Mouse (Mus musculus) adrenal gland, postnatal 25 days (tissue): ENCODE data around the gene Lama5. TPM values are rescaled to one million over a fixed set of nuclear protein-coding genes. Genes with fewer than 3 reads are reported as not detected.
"Not testable (repeated sequence)": the region's sequence is repeated elsewhere in the genome, so short reads cannot be mapped to it uniquely, and the experiment has no call there.

Experiments used
- DNase-seq: peaks from one replicate; pipeline ENCODE4 v3.0.0; 2021; ENCODE audit warnings: mixed read lengths
- long read RNA-seq: library from polyadenylated mRNA; stranded (forward); transcript quantifications from one replicate; pipeline ENCODE4 v2.0.0, GENCODE M21; 2021
- total RNA-seq: library from RNA; stranded (reverse); gene quantifications from 2 replicates; pipeline ENCODE4 v1.2.3, GENCODE M21; 2021

Lama5 gene
- 29.3 and 38.0 TPM in 2 replicates for total RNA-seq
- long read RNA-seq, partial matches to known transcripts: 7 of 9 reads
- long read RNA-seq, other reads (novel, unspliced or antisense): 2 of 9 reads

DNA sequence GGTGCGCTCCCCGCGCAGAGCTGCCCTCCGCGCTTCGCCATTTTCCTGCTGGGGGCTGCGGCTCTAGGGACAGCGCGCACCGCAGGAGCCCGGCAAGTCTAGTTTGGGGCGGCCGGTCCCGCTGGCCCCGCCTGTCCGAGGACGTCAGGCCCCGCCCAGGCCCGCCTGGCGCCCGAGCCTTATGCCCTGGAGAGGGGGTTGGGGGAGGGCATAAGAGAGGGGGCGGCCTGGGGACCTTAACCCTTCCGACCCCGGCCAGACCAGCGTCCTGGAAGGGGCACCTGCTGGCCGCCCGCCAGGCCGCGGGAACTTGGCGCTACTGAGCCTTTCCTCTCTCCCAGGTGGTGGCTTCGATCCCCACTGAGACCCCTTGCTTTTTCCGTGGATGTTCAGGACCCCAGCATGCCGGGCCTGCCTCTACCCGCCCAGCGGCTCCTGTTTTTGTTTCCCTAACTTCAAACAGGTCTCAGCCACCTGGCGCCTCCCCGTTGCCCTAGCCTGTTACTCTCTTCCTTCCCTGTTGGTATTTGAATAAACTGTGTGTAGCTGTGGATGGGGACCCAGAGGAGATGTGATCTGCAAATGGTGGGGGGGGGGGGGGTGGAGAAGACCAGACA lies at the start of gene Lama5:
Gene Lama5 (minus strand): TSS at position 98 of the 617 bp plus-strand sequence.
- peak; percentile 81 for DNase-seq

DNA sequence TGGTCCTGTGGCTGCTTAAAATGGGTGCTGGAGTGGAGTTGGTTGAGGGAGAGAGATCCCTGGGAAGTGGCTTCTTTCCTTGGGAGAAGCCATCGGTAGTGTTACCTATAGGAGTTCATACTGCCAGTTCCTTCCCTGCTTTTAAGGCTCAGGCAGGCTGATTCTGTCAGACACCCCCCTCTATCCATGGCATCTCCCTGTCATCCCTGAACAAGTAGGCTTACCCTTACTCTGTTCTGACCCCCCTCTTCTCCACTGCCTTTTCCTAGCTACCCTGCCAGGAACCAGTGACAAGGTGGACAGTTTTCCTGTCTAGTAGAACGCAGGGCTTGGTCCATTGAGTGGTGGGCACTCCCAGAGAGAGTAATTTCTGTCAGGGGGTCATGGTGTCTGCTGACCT lies 48.9 kb upstream of the Lama5 start:
- DNase-seq: no peak

DNA sequence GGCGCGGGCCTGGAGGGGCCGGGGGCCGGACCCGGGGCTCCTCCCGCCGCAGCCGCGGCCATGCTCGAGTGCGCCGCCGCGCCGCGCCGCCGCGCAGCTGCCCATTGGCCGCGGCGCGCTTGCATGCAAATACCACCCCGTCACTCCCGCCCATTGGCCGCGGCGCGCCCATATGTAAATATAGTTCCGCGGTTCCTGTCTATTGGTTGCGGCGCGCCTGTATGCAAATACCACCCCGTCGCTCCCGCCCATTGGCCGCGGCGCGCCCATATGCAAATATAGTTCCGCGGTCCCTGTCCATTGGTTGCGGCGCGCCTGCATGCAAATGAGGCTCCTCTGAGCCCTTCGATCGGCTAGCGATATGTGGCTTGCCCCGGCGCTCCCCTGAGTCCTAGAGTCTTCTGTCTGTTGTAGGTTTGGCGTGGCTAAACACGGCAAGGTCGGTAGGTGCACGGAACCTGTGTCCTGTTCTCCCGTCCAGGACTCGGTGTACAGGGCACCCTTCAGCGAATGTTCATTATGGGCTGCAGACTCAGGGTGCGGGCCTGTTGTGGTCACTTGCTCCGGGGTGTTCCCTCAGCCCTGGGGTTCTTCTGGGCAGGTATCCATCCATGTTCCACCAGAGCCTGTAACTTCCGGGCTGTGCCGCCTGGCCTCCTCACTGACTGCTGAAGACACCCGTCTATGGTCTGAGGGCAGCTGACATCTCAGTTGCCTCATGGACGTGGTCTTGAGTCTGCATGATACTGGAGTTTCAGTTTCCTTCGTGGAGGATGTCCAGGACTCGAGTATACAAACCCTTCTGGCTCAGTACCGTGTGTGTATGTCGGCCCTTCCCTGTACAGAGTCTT lies 48.0 kb upstream of the Lama5 start, which contains the start of gene Cables2:
Gene Cables2 (minus strand): TSS at position 103 of the 851 bp plus-strand sequence.
- peak; percentile 93 for DNase-seq

DNA sequence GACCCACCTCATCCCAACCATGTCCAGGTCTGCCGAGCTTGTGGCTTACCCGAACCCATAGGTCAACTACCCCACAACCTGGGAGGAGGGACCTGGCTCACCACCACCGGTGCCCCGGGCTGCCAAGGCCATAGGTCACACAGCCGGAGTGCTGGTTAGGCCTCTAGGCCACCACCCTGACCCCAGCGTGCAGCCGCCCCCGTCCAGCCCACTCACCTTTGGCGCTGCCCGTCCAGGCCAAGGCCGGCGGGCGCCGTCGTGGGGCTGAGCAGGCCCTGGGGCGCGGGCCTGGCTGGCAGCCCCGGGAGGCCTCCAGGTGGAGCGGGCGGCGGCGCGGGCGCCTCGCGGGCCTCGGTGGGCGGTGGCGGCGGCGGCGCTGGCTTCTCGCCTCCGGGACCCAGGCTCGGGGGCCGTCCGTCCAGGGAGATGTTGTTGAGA lies 47.2 kb upstream of the Lama5 start:
- DNase-seq: no peak

DNA sequence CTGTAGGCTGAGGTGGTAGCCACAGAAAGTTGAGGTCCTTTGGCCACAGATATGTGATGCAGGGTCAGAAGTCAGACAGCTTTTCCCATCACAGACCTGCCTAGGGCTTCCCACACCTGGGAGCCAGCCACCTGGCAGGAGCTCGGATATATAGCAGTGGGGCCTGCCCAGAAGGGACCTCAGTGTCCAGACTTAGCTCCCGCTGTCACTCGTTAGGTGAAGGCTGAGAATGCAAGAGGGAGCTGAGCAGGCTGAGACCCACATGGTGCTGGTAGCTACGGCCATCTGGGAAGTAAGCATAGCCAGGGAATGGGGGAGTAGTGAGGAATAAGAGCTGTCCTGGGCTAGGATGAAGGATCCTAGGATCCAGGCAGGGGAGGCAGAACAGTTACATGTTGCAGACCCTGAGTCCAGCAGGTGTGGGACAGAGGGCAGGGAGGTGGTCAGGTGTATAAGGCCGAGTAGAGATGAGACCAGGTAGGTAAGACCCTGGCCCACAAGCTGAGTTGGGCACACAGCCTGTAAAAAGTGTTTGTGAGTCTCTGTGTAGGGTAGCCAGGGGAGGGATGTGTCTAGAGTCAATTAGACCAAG lies 46.2 kb upstream of the Lama5 start:
- no peak for DNase-seq

DNA sequence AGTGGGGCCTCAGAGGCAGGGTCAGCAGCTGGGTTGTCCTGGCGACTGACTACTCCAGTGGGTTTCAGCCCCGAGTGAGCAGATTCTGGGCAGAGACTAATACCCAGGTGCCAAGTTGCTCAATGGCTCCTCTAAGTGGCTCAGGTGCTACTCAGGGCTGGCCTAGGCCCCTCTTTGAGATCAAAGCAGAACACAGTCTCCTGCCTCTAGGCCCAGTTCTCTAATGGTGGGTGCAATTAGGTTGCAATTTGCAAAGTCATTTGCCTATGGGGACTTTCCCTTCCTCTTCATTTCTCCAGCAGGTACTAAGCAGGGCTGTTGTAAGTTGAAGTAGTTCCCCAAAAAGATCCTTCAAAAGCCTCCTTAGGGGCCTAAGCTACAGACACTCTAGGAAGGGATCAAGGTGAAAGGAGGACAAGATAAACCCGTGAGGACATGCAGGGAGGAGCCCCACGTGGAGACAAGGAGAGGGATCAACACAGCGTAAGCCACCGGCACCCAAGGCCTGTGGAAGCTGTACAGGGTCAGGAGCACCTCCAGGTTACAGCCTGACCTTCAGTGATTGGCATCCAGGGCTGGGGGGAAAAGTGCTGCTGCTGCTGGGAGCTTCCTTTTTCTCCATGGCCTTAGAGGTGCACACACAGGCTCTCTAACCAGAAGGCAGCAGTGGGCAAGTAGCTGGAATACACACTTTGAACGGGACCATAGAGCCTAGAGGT lies 45.0 kb upstream of the Lama5 start:
- no peak for DNase-seq

DNA sequence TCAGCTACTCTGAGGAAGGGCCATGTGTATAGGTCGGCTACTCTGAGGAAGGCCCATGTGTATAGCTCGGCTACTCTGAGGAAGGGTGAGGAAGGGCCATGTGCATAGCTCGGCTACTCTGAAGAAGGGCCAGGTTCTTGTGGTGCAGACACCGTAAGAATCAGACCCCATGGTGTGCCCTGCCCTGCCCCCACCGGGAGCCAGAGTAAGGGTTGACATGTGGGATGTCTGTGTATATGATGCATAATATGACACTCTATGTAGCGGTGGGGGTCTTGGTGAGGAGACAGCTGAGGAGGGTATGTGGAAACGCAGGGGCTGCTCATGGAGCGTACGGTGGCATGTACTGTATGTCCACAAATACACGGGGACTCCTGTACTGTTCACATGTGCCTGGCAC lies 43.7 kb upstream of the Lama5 start:
- no peak for DNase-seq

DNA sequence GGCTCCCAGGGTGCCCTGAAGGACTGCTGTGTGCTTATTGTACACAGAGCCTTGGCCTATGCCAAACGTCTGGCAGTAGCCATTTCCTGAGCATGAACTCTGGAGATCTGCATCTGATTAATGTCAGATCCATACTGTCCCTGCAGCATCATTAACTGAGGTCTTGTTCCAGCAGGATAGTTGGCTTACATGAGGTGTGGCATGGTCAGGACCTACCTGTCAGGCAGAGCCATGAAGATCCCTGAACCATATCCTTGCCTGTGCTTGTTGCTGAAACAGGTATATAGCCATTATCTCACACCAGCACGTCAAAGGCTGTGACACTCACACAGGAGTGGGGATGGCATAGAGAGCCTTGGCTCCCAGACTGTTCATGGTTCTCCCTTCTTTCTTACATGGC lies 42.3 kb upstream of the Lama5 start:
- DNase-seq: no peak

DNA sequence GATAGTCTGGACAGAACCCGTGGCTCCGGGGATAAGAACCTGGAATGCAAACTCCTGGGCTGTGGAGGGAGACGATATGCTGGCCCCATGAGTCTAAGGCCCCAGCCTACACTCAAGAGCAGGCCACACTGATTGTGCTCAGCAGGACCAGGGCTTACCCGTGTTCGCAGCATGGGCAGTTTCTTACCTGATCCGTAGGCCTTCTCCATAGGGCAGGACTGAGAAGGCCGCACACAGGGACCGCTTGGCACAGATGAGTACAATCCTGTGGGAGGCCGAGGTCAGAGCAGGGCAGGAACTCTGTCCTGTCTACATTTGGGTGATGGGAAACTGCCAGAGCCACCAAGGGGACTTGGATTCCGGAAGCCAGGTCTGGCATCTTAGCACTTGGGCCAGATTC lies 37.2 kb upstream of the Lama5 start:
- no peak for DNase-seq

DNA sequence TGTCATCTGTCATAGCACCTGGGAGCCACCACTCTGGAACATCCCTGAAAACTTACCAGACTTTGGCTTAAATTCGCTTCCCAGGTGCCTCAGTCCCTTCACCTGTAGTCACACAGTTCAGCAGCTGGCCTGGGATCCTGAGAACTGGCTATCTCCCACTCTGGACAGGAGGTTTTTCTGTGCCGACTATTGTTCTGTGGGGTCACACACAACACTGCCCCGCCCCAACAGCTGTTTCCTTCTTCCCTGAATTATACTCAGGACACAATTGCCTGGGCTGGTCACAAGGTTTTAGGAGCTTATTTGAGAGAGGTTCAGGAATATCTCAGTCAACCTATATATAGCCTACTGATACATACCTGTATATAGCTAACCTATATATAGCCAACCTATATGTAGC lies 36.8 kb upstream of the Lama5 start:
- DNase-seq: no peak

DNA sequence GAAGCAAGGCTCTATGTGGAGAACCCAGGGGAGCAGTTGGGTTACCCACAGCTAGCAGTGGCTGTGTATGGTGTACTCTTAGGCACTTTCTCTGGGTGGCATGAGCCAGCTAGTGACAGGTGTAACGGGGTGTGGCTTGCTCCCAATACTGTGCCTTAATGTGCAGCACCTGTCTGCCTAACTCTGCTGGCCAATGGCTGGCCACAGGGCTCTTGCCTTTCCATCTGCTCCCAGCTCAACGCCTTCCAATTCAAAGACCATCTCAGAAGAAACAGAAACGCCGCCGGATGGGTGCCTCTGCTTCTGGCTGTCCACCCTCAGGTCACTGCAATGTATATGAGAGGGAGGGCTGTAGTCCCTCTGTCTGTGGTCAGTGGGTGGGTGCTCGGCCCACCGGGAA lies 36.2 kb upstream of the Lama5 start:
- no peak for DNase-seq

DNA sequence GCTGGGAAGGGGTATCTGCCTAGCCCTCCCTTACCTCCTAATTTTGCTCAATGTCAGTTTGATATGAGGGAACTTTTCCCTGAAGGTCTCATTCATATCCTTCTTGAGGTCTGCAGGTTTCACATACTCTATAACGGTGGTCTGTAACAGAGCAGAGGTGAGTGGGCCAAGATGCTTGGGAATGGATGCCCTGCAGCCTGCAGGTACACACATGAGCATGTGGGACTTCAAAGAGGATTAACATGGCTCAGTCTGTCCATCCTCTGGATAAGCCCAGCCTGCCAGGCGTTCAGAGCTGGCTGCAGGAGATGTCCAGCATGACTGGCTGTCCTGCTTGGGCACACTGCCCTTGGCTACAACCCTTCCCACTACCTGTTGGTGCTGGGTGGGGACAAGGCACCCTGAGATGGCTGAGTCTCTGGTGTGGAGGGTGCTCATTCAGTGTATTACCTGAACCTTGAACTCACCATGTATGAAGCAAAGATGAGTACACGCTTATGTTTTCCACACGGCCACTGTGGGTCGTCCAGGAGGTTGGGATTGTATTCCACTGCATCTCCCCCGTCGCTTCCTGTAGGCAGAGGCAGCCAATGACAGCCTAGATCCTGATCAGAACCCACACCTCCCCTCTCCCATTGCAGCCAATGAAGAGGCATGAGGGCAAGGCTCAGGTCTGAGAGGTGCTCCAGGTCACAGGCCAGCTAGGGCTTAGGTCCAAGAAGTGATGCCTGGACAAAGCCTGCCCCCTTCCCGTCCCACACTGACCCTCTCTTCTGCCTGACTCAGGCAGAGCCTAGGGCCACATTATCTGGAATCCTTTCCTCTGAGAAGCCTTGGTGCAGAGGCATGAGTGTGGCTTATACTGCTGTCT lies 35.2 kb upstream of the Lama5 start:
- no peak for DNase-seq

DNA sequence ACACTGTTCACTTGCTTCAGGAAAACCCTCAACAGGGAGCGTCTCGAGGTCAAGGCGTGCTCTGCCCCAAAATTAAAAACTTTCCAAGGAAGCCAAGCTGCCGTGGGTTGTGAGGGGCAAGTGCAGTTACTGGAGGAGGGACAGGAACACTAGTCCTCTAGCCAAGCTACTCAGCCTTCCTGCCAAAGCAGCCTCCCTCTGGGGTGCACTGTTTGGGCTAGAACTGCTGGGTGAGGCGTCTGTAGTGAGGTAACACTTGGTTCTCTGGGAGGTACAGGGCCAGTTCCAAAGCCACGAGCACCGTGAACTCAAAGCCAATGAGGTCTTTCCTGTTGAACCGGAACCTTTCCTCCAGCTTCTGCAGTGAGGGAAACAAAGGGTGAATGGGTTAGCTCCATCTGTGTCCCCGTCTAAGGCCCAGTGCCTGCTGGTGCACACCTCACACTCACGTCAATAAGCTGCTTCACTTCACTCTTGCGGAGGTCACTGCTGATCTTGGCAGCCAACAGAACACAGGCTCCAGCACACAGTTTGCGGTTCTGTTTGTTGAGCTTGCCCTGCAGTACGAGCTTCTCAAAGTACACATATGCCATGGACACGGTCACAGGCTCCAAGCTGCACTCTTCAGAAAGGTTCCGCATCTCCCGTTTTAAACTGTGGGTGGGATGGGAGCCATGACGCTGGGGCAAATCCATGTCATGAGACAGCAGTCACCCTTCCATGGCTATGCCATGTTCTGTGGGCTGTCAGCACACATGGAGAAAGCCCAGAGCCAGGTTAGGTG lies 34.4 kb upstream of the Lama5 start:
- DNase-seq: not testable (repeated sequence)

DNA sequence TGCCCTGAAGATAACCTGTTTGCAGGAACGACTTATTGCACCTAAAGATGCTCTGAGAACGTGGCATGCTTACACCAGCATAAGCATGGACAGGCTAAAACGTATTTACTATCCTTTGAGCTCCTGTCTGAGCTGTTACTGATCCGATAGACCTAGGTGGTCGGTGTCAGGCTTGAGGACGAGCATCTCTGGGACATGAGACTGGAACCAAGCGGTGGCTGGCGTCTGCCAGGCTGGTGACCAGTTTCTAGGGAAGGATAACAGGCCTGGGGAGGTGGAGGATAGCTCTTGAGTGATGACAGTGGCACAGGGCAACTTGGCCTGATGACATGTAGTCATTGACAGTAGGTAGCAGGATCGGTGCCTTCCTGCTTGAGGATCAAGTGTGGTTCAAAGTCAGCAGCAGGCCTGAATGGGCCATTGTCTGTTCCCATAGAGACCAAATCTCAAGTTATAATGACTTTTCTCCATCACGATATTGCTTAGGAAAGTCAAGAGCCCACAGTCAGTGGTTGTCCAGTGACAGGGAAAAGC lies 33.4 kb upstream of the Lama5 start:
- DNase-seq: not testable (repeated sequence)

DNA sequence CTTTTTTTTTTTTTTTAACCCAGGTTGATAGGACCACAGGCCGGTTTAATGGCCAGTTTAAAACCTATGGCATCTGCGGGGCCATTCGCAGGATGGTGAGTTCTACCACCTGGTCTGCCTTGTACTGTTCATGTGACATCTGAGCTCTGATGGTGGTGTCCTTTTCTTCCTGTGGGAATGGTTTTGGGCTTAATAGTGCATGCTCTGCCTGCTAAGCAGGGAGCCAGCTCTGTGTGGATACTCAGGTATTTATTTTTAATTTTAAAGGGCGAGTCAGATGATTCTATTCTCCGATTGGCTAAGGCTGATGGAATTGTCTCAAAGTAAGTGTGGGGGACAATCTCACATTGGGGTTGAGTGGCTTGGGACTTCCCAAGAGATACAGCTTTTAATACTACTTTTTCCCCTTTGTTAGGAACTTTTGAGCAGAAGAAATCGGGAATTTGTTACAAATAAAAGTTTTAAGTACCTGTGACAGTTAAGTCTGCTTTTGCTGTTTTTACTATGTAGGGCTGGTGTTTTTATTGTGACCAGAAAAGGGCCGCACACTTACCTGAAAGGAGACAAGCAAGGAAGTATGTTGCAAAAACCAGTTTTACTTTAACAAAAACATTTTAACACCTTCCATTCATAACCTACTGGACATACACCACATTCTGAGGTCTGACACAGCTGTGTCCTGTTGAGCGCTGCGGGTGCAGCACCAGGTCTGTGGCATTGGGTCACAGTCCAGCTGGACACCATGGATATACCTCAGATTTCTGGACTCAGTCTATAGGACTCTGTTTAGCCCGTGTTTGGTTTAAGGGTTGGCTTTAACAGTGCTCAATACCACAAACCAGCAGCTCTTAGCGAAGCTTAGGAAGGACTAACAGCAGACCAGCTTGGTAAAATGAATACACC lies 32.6 kb upstream of the Lama5 start:
- DNase-seq: no peak

DNA sequence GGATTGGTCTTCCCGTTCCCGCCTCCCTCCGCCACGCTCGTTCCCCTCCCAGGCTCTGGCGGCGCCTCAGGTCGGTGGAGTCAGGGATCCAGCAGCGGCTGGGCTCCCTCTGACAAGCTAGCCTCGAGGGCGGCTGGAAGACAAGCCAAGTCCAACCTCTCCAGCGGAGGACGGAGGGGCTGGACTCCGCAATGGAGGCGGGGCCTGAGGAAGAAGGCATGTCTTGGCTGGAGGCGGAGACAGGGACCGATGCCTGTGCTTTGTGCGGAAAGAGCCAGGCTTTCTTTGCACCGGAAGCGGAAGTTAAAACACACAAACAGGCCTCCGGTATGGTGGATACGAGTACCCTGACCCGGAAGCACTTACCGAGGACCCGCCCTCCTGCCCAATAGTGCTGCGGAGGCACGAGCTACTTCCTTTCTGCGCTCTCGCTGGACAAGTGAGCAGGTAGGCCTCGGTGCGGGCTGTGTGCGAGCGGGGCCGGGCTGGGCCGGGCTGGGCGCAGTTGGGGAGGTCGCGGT lies 31.4 kb upstream of the Lama5 start, which contains the start of gene Rps21:
Gene Rps21 (plus strand): TSS at position 377 of the 521 bp plus-strand sequence.
- peak; percentile 96 for DNase-seq

DNA sequence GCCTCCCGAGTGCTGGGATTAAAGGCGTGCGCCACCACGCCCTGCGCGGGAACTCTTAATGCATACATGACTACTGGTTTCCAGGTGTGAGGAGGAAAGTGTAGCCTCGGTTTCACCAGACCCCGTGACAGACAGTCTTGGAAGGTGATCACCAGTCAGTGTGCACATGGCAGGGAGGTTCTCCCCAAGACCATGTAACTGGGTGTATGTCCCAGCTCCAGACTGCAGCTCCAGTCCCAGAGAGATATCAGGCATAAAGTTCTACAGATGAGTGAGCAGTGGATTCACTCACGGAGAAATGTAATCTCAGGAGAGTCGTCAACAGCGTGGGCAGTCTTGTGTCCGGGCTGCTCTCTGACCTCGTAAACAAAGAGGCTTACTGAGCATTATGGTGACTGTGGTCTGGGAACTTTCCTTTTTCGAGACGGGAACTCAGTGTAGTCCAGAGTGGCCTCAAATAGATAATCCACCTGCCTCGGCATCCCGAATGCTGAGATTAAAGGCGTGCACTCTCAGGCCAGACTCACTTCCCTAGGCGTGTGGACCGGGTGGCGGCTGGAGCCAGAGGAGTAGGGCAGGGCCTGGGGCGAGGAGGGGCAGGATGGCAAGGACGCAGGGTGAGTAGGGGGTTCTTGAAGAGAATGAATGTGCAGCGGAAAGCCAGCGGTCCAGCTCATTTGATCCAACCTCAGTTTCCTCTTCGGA lies 30.8 kb upstream of the Lama5 start:
- DNase-seq: no peak

DNA sequence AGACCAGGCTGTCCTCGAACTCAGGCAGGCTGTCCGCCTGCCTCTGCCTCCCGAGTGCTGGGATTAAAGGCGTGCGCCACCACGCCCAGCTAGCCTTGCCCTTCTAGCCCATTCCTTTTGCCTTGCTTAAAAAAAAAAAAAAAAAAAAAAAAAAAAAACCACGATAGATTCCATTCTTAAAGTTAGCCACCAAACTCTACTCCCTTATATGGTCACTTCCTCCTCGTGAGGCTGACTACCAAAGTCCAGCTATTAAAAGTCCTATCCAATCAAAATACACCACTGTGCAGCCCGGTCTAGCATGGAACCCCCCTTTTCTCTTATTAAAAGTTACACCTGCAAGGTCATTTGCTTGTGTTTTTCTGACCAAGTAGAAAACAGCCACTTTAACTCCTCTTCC lies 30.0 kb upstream of the Lama5 start:
- DNase-seq: no peak
